Mouse (Mus musculus) embryonic fibroblast, embryonic 13.5 days (primary cell): ENCODE results near the gene Sdc4.

Experiments used
- CTCF ChIP-seq: IDR thresholded peaks from 2 replicates; pipeline ENCODE4 v1.5.1; 2011; ENCODE audit warnings: mild to moderate bottlenecking, control low read depth, low read length, moderate library complexity, borderline replicate concordance; ENCODE audit not compliant: insufficient read depth
- POLR2A ChIP-seq: IDR thresholded peaks from 2 replicates; pipeline ENCODE4 v1.6.1; 2011; ENCODE audit warnings: low read depth, mild to moderate bottlenecking, control low read depth, low read length, moderate library complexity

- no peak for TF ChIP-seq CTCF
- peak; percentile 40 for TF ChIP-seq POLR2A
These were observed 11.8 kb downstream of the Sdc4 start for GRCm38 (mm10) chr2:164431676-164432465.
